Mouse (Mus musculus) cerebellum, adult 2 months (tissue): ENCODE data around the gene Bak1.

Source experiments
- CTCF ChIP-seq: fragments of 200-500 bp; IDR thresholded peaks from 2 replicates; pipeline ENCODE4 v1.5.1; 2011; ENCODE audit warnings: low read depth, mild to moderate bottlenecking, control low read depth, low read length, moderate library complexity, borderline replicate concordance; ENCODE audit not compliant: insufficient read depth
- POLR2A ChIP-seq: fragments of 200-500 bp; IDR thresholded peaks from 2 replicates; pipeline ENCODE4 v1.6.1; 2011; ENCODE audit warnings: low read length, control low read depth, borderline replicate concordance; ENCODE audit not compliant: insufficient read depth

DNA sequence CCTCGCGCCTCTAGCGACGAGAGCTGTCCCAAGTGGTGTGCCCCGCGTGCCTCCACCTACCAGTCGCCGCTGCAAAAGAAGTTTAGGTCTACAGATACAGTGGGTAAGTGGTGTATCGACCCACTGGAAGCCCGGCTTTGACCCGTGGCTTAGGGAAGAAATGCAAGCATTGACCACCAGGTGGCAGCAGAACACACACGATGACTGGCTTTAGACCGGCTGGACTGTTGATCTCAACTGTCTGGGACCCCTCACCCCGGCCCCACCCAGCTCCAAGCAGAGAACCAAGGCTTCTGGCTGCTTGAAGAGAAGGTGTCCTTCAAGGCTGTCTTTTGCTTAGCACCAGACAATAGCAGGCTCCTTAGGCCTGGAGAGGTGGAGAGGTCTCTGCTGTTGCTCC lies 4.1 kb upstream of the Bak1 start:
- TF ChIP-seq CTCF (peak; percentile 99), POLR2A (no peak)
